ENCODE assay signal across 21 mouse cellular contexts in genomic region chr11:117796954-117797353, GRCm38 (mm10). TPM values are rescaled to one million over a fixed set of nuclear protein-coding genes. Genes with fewer than 3 reads are reported as not detected.
A peak's percentile ranks its signal among the peaks of the same experiment; 100 is the strongest.
DNase-seq lines count a peak whose midpoint lies in the region; ATAC-seq and TF ChIP-seq lines count a peak whose summit lies in the region.
"Had no signal": no experiment of that assay in that cellular context is flagged by ENCODE, and none has a peak within 500 bp of the region (broad histone marks: within the 10 kb centered on the region; RNA-seq: fewer than 3 reads in every experiment).

No protein-coding gene starts in this region.

- TF ChIP-seq EP300 in CH12.LX (IDR thresholded peaks at IDR 0.05; ENCODE audit: low read length), result peak; percentile 56; the same call in 1 of the 2 replicates

- peaks cover 11% of the 10 kb centered on the region for H3K4me1 ChIP-seq in heart, embryonic 16.5 days (ENCODE audit: control insufficient read depth, insufficient read depth, low read length)
- H3K4me1 ChIP-seq in CH12.LX (ENCODE audit: control insufficient read depth in 1 of 2, insufficient read depth in 2 of 2), result peaks cover 48 to 93% of the 10 kb centered on the region in 2 experiments
- H3K4me1 ChIP-seq in erythroblast, embryonic 14.5 days (ENCODE audit: control insufficient read depth), result peaks cover 88% of the 10 kb centered on the region
- peaks cover 66% of the 10 kb centered on the region for H3K4me1 ChIP-seq in liver, embryonic 16.5 days (ENCODE audit: control insufficient read depth, low read depth, low read length)
- H3K4me1 ChIP-seq: forebrain, embryonic 13.5 days had no signal

- WGBS in heart, embryonic 16.5 days, result 48% methylated on average over 5 of the region's 5 CpGs
- 23% methylated on average over 5 of the region's 5 CpGs for WGBS in liver, embryonic 16.5 days (ENCODE audit: insufficient replicate concordance)

- dilution Hi-C loops in CH12.LX (cut with MboI; ENCODE audit: extremely low pct_ligation_motif_present, extremely low pct_unique_long_range_greater_than_20kb, low sequenced_read_pairs), result no loop called here

- no peak for TF ChIP-seq CTCF in CH12.LX (conservative IDR thresholded peaks at IDR 0.05 in 1 of 2, IDR thresholded peaks at IDR 0.05 in 1 of 2; ENCODE audit: low read depth in 2 of 2, low read length in 2 of 2)

- ATAC-seq in heart, embryonic 16.5 days (replicated peaks; ENCODE audit: extremely low read depth, insufficient read depth, low FRiP score), result no peak
- ATAC-seq in liver, embryonic 16.5 days (ENCODE audit: low read depth), result peak; percentile 2; the same call in 1 of the 2 replicates
- ATAC-seq: forebrain, embryonic 13.5 days; inflammation-experienced regulatory T-cells, adult 6 months; midbrain, embryonic 13.5 days had no signal

- in situ Hi-C loops in CH12.LX (cut with MboI; ENCODE audit: low pct_ligation_motif_present, low pct_unique_long_range_greater_than_20kb, low sequenced_read_pairs), result loop anchor here (5.0 kb wide), 1 partner anchor 410 kb away; no protein-coding TSS in a partner anchor

- no peak for TF ChIP-seq POLR2A in CH12.LX (IDR thresholded peaks at IDR 0.05; ENCODE audit: low read depth, low read length)

- no peaks in the 10 kb centered on the region for H3K27me3 ChIP-seq in heart, embryonic 16.5 days (ENCODE audit: control insufficient read depth, insufficient read depth, low read length)
- no peaks in the 10 kb centered on the region for H3K27me3 ChIP-seq in CH12.LX (replicated peaks)
- no peaks in the 10 kb centered on the region for H3K27me3 ChIP-seq in erythroblast, embryonic 14.5 days (ENCODE audit: control insufficient read depth)
- no peaks in the 10 kb centered on the region for H3K27me3 ChIP-seq in liver, embryonic 16.5 days (ENCODE audit: control insufficient read depth, insufficient read depth, low read depth, low read length)

- no peak overlapping the region for H3K4me3 ChIP-seq in heart, embryonic 16.5 days (ENCODE audit: low read length)
- H3K4me3 ChIP-seq in CH12.LX (replicated peaks in 1 of 3; ENCODE audit: low read depth in 2 of 3, low read length in 2 of 3, poor library complexity in 1 of 3), result no peak overlapping the region
- H3K4me3 ChIP-seq in erythroblast, embryonic 14.5 days (replicated peaks), result peak overlapping the region; percentile 74
- H3K4me3 ChIP-seq in liver, embryonic 16.5 days (ENCODE audit: low read depth, low read length), result peak overlapping the region; percentile 85
- H3K4me3 ChIP-seq: forebrain, embryonic 13.5 days; midbrain, embryonic 13.5 days had no signal

- H3K27ac ChIP-seq in heart, embryonic 16.5 days (ENCODE audit: low read length), result peak overlapping the region; percentile 27; the same call in 1 of the 2 replicates
- peak overlapping the region; percentile 6; the same call in 1 of the 2 replicates for H3K27ac ChIP-seq in CH12.LX (ENCODE audit: insufficient read depth, low read depth)
- H3K27ac ChIP-seq in liver, embryonic 16.5 days (ENCODE audit: low read length), result peak overlapping the region; percentile 98
- H3K27ac ChIP-seq: forebrain, embryonic 13.5 days; heart, embryonic 13.5 days; macrophage; midbrain, embryonic 13.5 days had no signal

- no peak for TF ChIP-seq RAD21 in CH12.LX (IDR thresholded peaks at IDR 0.05; ENCODE audit: low read depth, low read length)

- no peak overlapping the region; the same call in 1 of the 2 replicates for H3K9ac ChIP-seq in heart, embryonic 16.5 days (ENCODE audit: low read length)
- no peak overlapping the region for H3K9ac ChIP-seq in CH12.LX (ENCODE audit: insufficient read depth, low read depth)
- H3K9ac ChIP-seq in liver, embryonic 16.5 days (ENCODE audit: low read depth, low read length), result peak overlapping the region; percentile 92
- H3K9ac ChIP-seq: forebrain, embryonic 13.5 days; midbrain, embryonic 13.5 days had no signal

- no peaks in the 10 kb centered on the region for H3K9me3 ChIP-seq in heart, embryonic 16.5 days (replicated peaks; ENCODE audit: control insufficient read depth, low read length)
- no peaks in the 10 kb centered on the region for H3K9me3 ChIP-seq in CH12.LX (replicated peaks; ENCODE audit: low read length)
- no peaks in the 10 kb centered on the region for H3K9me3 ChIP-seq in erythroblast, embryonic 14.5 days (ENCODE audit: control insufficient read depth, low read length)
- no peaks in the 10 kb centered on the region for H3K9me3 ChIP-seq in liver, embryonic 16.5 days (replicated peaks; ENCODE audit: control insufficient read depth, low read length)
- H3K9me3 ChIP-seq: forebrain, embryonic 13.5 days; heart, embryonic 13.5 days; midbrain, embryonic 13.5 days had no signal

- H3K36me3 ChIP-seq in heart, embryonic 16.5 days (ENCODE audit: control insufficient read depth, insufficient read depth), result no peaks in the 10 kb centered on the region
- H3K36me3 ChIP-seq in CH12.LX (replicated peaks in 1 of 2; ENCODE audit: control insufficient read depth in 1 of 2, insufficient read depth in 1 of 2, low read length in 1 of 2), result peaks cover 0 to 2% of the 10 kb centered on the region in 2 experiments
- H3K36me3 ChIP-seq in erythroblast, embryonic 14.5 days (ENCODE audit: control insufficient read depth), result peaks cover 76% of the 10 kb centered on the region
- peaks cover 7% of the 10 kb centered on the region for H3K36me3 ChIP-seq in liver, embryonic 16.5 days (ENCODE audit: control insufficient read depth, insufficient read depth)
- H3K36me3 ChIP-seq: heart, embryonic 13.5 days; midbrain, embryonic 13.5 days had no signal

- H3K4me2 ChIP-seq in heart, embryonic 16.5 days (ENCODE audit: low read depth, low read length), result no peak overlapping the region
- H3K4me2 ChIP-seq in CH12.LX (ENCODE audit: insufficient read depth, low read depth, poor library complexity, severe bottlenecking), result no peak overlapping the region
- peak overlapping the region; percentile 71 for H3K4me2 ChIP-seq in liver, embryonic 16.5 days (ENCODE audit: low read depth, low read length)
- H3K4me2 ChIP-seq: forebrain, embryonic 13.5 days; midbrain, embryonic 13.5 days had no signal

- intact Hi-C loops in heart, postnatal 10 days (cut with DNase I), result no loop called here

- DNase-seq in heart, postnatal 10 days, result no peak
- DNase-seq in CH12.LX (ENCODE audit: extremely low read depth), result peak; percentile 81
- DNase-seq in natural killer cell, adult 2 months (ENCODE audit: low spot score in 2 of 2), result no peak
- DNase-seq in layer of hippocampus, adult 9-11 months, result no peak
- DNase-seq: cerebellum, postnatal 10 days; embryo, embryonic 11 days; kidney, adult 9 months; kidney, postnatal 36 days; layer of hippocampus, postnatal 36 days; left cerebral cortex, postnatal 4 days; lung, adult 2 months had no signal

- H3K79me2 ChIP-seq in CH12.LX (replicated peaks; ENCODE audit: control insufficient read depth, extremely low read depth, insufficient read depth, poor library complexity, severe bottlenecking), result no peaks in the 10 kb centered on the region

TF ChIP-seq in CH12.LX, 34 proteins besides CTCF, POLR2A, EP300 and RAD21:
- TF ChIP-seq ZKSCAN1 (IDR thresholded peaks at IDR 0.05; ENCODE audit: borderline replicate concordance, low read depth, low read length) (no peak), NRF1 (IDR thresholded peaks at IDR 0.05; ENCODE audit: low read depth, low read length) (no peak), ETS1 (conservative IDR thresholded peaks at IDR 0.05; ENCODE audit: low read depth, low read length) (peak; percentile 64), BHLHE40 (IDR thresholded peaks at IDR 0.05; ENCODE audit: low read depth, low read length) (peak; percentile 72), TCF12 (IDR thresholded peaks at IDR 0.05; ENCODE audit: low read depth, low read length) (peak; percentile 78), ELF1 (IDR thresholded peaks at IDR 0.05; ENCODE audit: low read depth, low read length) (peak; percentile 54)

RNA-seq across cellular contexts. Expression of gene 6030468B19Rik, which starts 0.5 kb away (rescaled TPM):
- 0.32 and 0.39 TPM in 2 replicates for polyA plus RNA-seq in heart, embryonic 16.5 days (2015; fragmentation: Nextera tagmentation; extraction: Ambion mirVana)
- not detected for total RNA-seq in heart, postnatal 10 days (2021)
- total RNA-seq in CH12.LX (2012; rRNA removed), result 0.46 and 0.93 TPM in 2 replicates
- total RNA-seq in CH12.LX (2014; rRNA removed), result 1.3 and 1.5 TPM in 2 replicates
- polyA plus RNA-seq in CH12.LX (2012; ENCODE audit: insufficient read length, low read depth), result 1.4 and 1.7 TPM in 2 replicates
- polyA plus RNA-seq in erythroblast, embryonic 14.5 days (2012), result 202 and 213 TPM in 2 replicates
- 74.2 and 77.0 TPM in 2 replicates for polyA plus RNA-seq in liver, embryonic 16.5 days (2015; fragmentation: Nextera tagmentation; extraction: Ambion mirVana)
- total RNA-seq: gastrocnemius, postnatal 4 days; left cerebral cortex, postnatal 4 days had no signal
- polyA plus RNA-seq: forebrain, embryonic 13.5 days; hindbrain, embryonic 11.5 days; macrophage; midbrain, embryonic 13.5 days had no signal

RNA-seq across cellular contexts. Expression of gene Gm20708, which starts 12.5 kb away (rescaled TPM):
- polyA plus RNA-seq in heart, embryonic 16.5 days (2015; fragmentation: Nextera tagmentation; extraction: Ambion mirVana), result 0.92 and 2.4 TPM in 2 replicates
- total RNA-seq in heart, postnatal 10 days (2021), result 1 to 10 TPM; 1.5 to 2.5 TPM
- 0.59 and 1.0 TPM in 2 replicates for total RNA-seq in CH12.LX (2012; rRNA removed)
- total RNA-seq in CH12.LX (2014; rRNA removed), result 0.50 TPM in 1 of 2 replicates, not detected in the other
- polyA plus RNA-seq in CH12.LX (2012; ENCODE audit: insufficient read length, low read depth), result 0.80 and 1.6 TPM in 2 replicates
- polyA plus RNA-seq in erythroblast, embryonic 14.5 days (2012), result 0.16 TPM in 2 replicates
- polyA plus RNA-seq in liver, embryonic 16.5 days (2015; fragmentation: Nextera tagmentation; extraction: Ambion mirVana), result 0.38 and 0.64 TPM in 2 replicates
- polyA plus RNA-seq: lung, adult 2 months had no signal

RNA-seq across cellular contexts. Expression of gene Syngr2, which starts 12.5 kb away (rescaled TPM):
- 111 and 133 TPM in 2 replicates for polyA plus RNA-seq in heart, embryonic 16.5 days (2015; fragmentation: Nextera tagmentation; extraction: Ambion mirVana)
- 100 to 1,000 TPM; 100 to 105 TPM for total RNA-seq in heart, postnatal 10 days (2021)
- 362 and 409 TPM in 2 replicates for total RNA-seq in CH12.LX (2012; rRNA removed)
- 395 and 553 TPM in 2 replicates for total RNA-seq in CH12.LX (2014; rRNA removed)
- polyA plus RNA-seq in CH12.LX (2012; ENCODE audit: insufficient read length, low read depth), result 513 and 654 TPM in 2 replicates
- polyA plus RNA-seq in erythroblast, embryonic 14.5 days (2012), result 7.2 and 10.2 TPM in 2 replicates
- 48.6 and 55.5 TPM in 2 replicates for polyA plus RNA-seq in liver, embryonic 16.5 days (2015; fragmentation: Nextera tagmentation; extraction: Ambion mirVana)

RNA-seq across cellular contexts. Expression of gene Tmc6, which starts 15.0 kb away (rescaled TPM):
- polyA plus RNA-seq in heart, embryonic 16.5 days (2015; fragmentation: Nextera tagmentation; extraction: Ambion mirVana), result 28.4 and 30.8 TPM in 2 replicates
- total RNA-seq in heart, postnatal 10 days (2021), result 10 to 100 TPM; 29.4 to 33.7 TPM
- 24.8 and 26.8 TPM in 2 replicates for total RNA-seq in CH12.LX (2012; rRNA removed)
- 16.3 and 16.8 TPM in 2 replicates for total RNA-seq in CH12.LX (2014; rRNA removed)
- polyA plus RNA-seq in CH12.LX (2012; ENCODE audit: insufficient read length, low read depth), result 28.4 and 30.0 TPM in 2 replicates
- polyA plus RNA-seq in erythroblast, embryonic 14.5 days (2012), result 61.5 and 62.4 TPM in 2 replicates
- polyA plus RNA-seq in liver, embryonic 16.5 days (2015; fragmentation: Nextera tagmentation; extraction: Ambion mirVana), result 45.6 and 46.2 TPM in 2 replicates

RNA-seq across cellular contexts. Expression of gene Tmc8, which starts 15.1 kb away (rescaled TPM):
- 4.1 and 6.0 TPM in 2 replicates for polyA plus RNA-seq in heart, embryonic 16.5 days (2015; fragmentation: Nextera tagmentation; extraction: Ambion mirVana)
- total RNA-seq in heart, postnatal 10 days (2021), result 1 to 10 TPM; 4.4 to 6.4 TPM
- 4.0 and 6.1 TPM in 2 replicates for total RNA-seq in CH12.LX (2012; rRNA removed)
- 1.4 and 2.2 TPM in 2 replicates for total RNA-seq in CH12.LX (2014; rRNA removed)
- polyA plus RNA-seq in CH12.LX (2012; ENCODE audit: insufficient read length, low read depth), result 8.8 and 9.8 TPM in 2 replicates
- polyA plus RNA-seq in erythroblast, embryonic 14.5 days (2012), result 39.5 and 54.7 TPM in 2 replicates
- polyA plus RNA-seq in liver, embryonic 16.5 days (2015; fragmentation: Nextera tagmentation; extraction: Ambion mirVana), result 16.0 and 16.3 TPM in 2 replicates

Comparison
In these comparisons a context has a peak if more than half of its experiments do, and no peak if none do; other contexts are left out.
1. H3K27ac ChIP-seq: peak in every context shown above with its lines; median percentile 98 in liver, embryonic 16.5 days; 27 in heart, embryonic 16.5 days; 6 in CH12.LX.
2. H3K4me3 ChIP-seq: peak in erythroblast, embryonic 14.5 days (single experiment) and liver, embryonic 16.5 days (single experiment); none in heart, embryonic 16.5 days (single experiment) and CH12.LX (0 of 3).
3. RNA of gene 6030468B19Rik, which starts 0.5 kb away (polyA plus RNA-seq): 202 to 213 TPM in erythroblast, embryonic 14.5 days and 74.2 to 77.0 TPM in liver, embryonic 16.5 days; 1.4 to 1.7 TPM in CH12.LX and 0.32 to 0.39 TPM in heart, embryonic 16.5 days; every median in the first group is over 10 times any median in the second.